Mouse (Mus musculus): ENCODE measurements around the gene Rbm42. TPM values are rescaled to one million over a fixed set of nuclear protein-coding genes. Genes with fewer than 3 reads are reported as not detected.

The Rbm42 gene
- total and polyA plus RNA-seq, 3 experiments: 29.1 to 51.3 (median 47.7) TPM

GRCm38 (mm10) chr7:30618658-30619057 is 31.5 kb downstream of the Rbm42 start:
- peaks cover 9% of the 10 kb centered on the region for H3K36me3 ChIP-seq (ENCODE audit: control insufficient read depth, insufficient read depth, low read length)
- intact Hi-C loops (cut with DNase I): no loop called here
- H3K27me3 ChIP-seq (ENCODE audit: control insufficient read depth, insufficient read depth, low read length): no peaks in the 10 kb centered on the region
- peak in 1 of 2 experiments; percentile 31 for DNase-seq
- peaks cover 2% of the 10 kb centered on the region; the same call in 1 of the 2 replicates for H3K79me2 ChIP-seq (replicated peaks; ENCODE audit: control insufficient read depth, insufficient read depth, low read length)
- whole genome bisulfite sequencing: 72% methylated on average over 9 of the region's 9 CpGs
- no peak overlapping the region for H3K4me3 ChIP-seq
- H3K4me1 ChIP-seq (ENCODE audit: control insufficient read depth, insufficient read depth, low read length): no peaks in the 10 kb centered on the region
- TF ChIP-seq EP300 (IDR thresholded peaks at IDR 0.05; ENCODE audit: insufficient read depth, low read depth, low read length) (peak; percentile 53; the same call in 1 of the 2 replicates), CTCF (IDR thresholded peaks at IDR 0.05) (no peak; the same call in 1 of the 2 replicates)
- H3K9ac ChIP-seq (ENCODE audit: low read depth, low read length): no peak overlapping the region
- no peak overlapping the region for H3K27ac ChIP-seq

GRCm38 (mm10) chr7:30615049-30615760 is 34.9 kb downstream of the Rbm42 start:
- Histone ChIP-seq H3K4me1 (ENCODE audit: control insufficient read depth, insufficient read depth, low read length) (no peaks in the 10 kb centered on the region), H3K79me2 (replicated peaks; ENCODE audit: control insufficient read depth, insufficient read depth, low read length) (no peaks in the 10 kb centered on the region), H3K27ac (no peak overlapping the region), H3K4me3 (no peak overlapping the region), H3K27me3 (ENCODE audit: control insufficient read depth, insufficient read depth, low read length) (no peaks in the 10 kb centered on the region), H3K36me3 (ENCODE audit: control insufficient read depth, insufficient read depth, low read length) (peaks cover 4% of the 10 kb centered on the region; the same call in 1 of the 2 replicates), H3K9ac (ENCODE audit: low read depth, low read length) (no peak overlapping the region)
- WGBS: 47% methylated on average over 5 of the region's 5 CpGs
- TF ChIP-seq POLR2A (IDR thresholded peaks at IDR 0.05; ENCODE audit: insufficient read depth, low read depth, low read length): no peak
- TF ChIP-seq EP300 (IDR thresholded peaks at IDR 0.05; ENCODE audit: insufficient read depth, low read depth, low read length): no peak
- TF ChIP-seq CTCF (IDR thresholded peaks at IDR 0.05): no peak
- intact Hi-C loops (cut with DNase I): no loop called here
- no peak for DNase-seq

- H3K79me2 ChIP-seq (replicated peaks; ENCODE audit: control insufficient read depth, insufficient read depth, low read length): no peaks in the 10 kb centered on the region
- H3K27me3 ChIP-seq (ENCODE audit: control insufficient read depth, insufficient read depth, low read length): no peaks in the 10 kb centered on the region
- no peak for TF ChIP-seq POLR2A (IDR thresholded peaks at IDR 0.05; ENCODE audit: insufficient read depth, low read depth, low read length)
- TF ChIP-seq CTCF (IDR thresholded peaks at IDR 0.05): peak; percentile 32; the same call in 1 of the 2 replicates
- peaks cover under 1% of the 10 kb centered on the region; the same call in 1 of the 2 replicates for H3K36me3 ChIP-seq (ENCODE audit: control insufficient read depth, insufficient read depth, low read length)
- H3K4me1 ChIP-seq (ENCODE audit: control insufficient read depth, insufficient read depth, low read length): no peaks in the 10 kb centered on the region
- no peak overlapping the region for H3K27ac ChIP-seq
- no peak for DNase-seq
- no peak overlapping the region for H3K4me3 ChIP-seq
- WGBS: 72% methylated on average over 2 of the region's 2 CpGs
- intact Hi-C loops (cut with DNase I): no loop called here
- H3K9ac ChIP-seq (ENCODE audit: low read depth, low read length): no peak overlapping the region
Observed at GRCm38 (mm10) chr7:30614454-30614853, 35.7 kb downstream of the Rbm42 start.

GRCm38 (mm10) chr7:30613529-30614112 is 36.5 kb downstream of the Rbm42 start:
- WGBS: 15% methylated on average over 14 of the region's 14 CpGs
- H3K27ac ChIP-seq: no peak overlapping the region
- intact Hi-C loops (cut with DNase I): loop anchor here (1.0 kb wide), 1 partner anchor 24 kb away; no protein-coding TSS in a partner anchor

GRCm38 (mm10) chr7:30612654-30613402 is 37.3 kb downstream of the Rbm42 start, which contains the start of gene Upk1a:
Gene Upk1a (minus strand): TSS chr7:30612847.
- Histone ChIP-seq H3K79me2 (replicated peaks; ENCODE audit: control insufficient read depth, insufficient read depth, low read length) (no peaks in the 10 kb centered on the region), H3K4me1 (ENCODE audit: control insufficient read depth, insufficient read depth, low read length) (no peaks in the 10 kb centered on the region), H3K27me3 (ENCODE audit: control insufficient read depth, insufficient read depth, low read length) (no peaks in the 10 kb centered on the region), H3K27ac (no peak within 1 kb of the TSS), H3K36me3 (ENCODE audit: control insufficient read depth, insufficient read depth, low read length) (no peaks in the 10 kb centered on the region), H3K4me3 (no peak within 1 kb of the TSS), H3K9ac (ENCODE audit: low read depth, low read length) (no peak within 1 kb of the TSS)
- WGBS: 77% methylated on average over 8 of the region's 8 CpGs
- DNase-seq: no peak
- TF ChIP-seq EP300 (IDR thresholded peaks at IDR 0.05; ENCODE audit: insufficient read depth, low read depth, low read length) (no peak), POLR2A (IDR thresholded peaks at IDR 0.05; ENCODE audit: insufficient read depth, low read depth, low read length) (no peak), CTCF (IDR thresholded peaks at IDR 0.05) (no peak)
- intact Hi-C loops (cut with DNase I): loop anchor here (1.0 kb wide), 1 partner anchor 24 kb away; no protein-coding TSS in a partner anchor

More at GRCm38 (mm10) chr7:30613529-30614112, 36.5 kb downstream of the Rbm42 start:
- Histone ChIP-seq H3K36me3 (ENCODE audit: control insufficient read depth, insufficient read depth, low read length) (no peaks in the 10 kb centered on the region), H3K27me3 (ENCODE audit: control insufficient read depth, insufficient read depth, low read length) (no peaks in the 10 kb centered on the region), H3K9ac (ENCODE audit: low read depth, low read length) (no peak overlapping the region), H3K79me2 (replicated peaks; ENCODE audit: control insufficient read depth, insufficient read depth, low read length) (no peaks in the 10 kb centered on the region), H3K4me1 (ENCODE audit: control insufficient read depth, insufficient read depth, low read length) (no peaks in the 10 kb centered on the region), H3K4me3 (no peak overlapping the region)
- TF ChIP-seq POLR2A (IDR thresholded peaks at IDR 0.05; ENCODE audit: insufficient read depth, low read depth, low read length) (no peak), CTCF (IDR thresholded peaks at IDR 0.05) (peak; percentile 86), EP300 (IDR thresholded peaks at IDR 0.05; ENCODE audit: insufficient read depth, low read depth, low read length) (no peak)
- DNase-seq: peak; percentile 51 to 73
